Mouse (Mus musculus) midbrain, embryonic 12.5 days (tissue): Measurements from ENCODE around the gene Copg2. TPM values are rescaled to one million over a fixed set of nuclear protein-coding genes. Genes with fewer than 3 reads are reported as not detected.

Experiments used
- ATAC-seq: fragments of 200-750 bp; cut with Nextera tagmentation; 2 replicates; pipeline ENCODE4 v1.8.0; 2017; ENCODE audit warnings: low read depth, moderate TSS enrichment, moderate library complexity; ENCODE audit not compliant: low FRiP score
- H3K27ac ChIP-seq: fragments of 300-500 bp; sonication (generic); replicated peaks from 2 replicates; pipeline ENCODE4 v1.5.1; 2016; ENCODE audit warnings: mild to moderate bottlenecking
- H3K27me3 ChIP-seq: fragments of 300-500 bp; sonication (generic); 2 replicates; pipeline ENCODE4 v1.6.1; 2016; ENCODE audit warnings: mild to moderate bottlenecking
- H3K36me3 ChIP-seq: fragments of 300-500 bp; sonication (generic); 2 replicates; pipeline ENCODE4 v1.6.1; 2016
- H3K4me1 ChIP-seq: fragments of 300-500 bp; sonication (generic); 2 replicates; pipeline ENCODE4 v1.6.1; 2016
- H3K4me2 ChIP-seq: fragments of 300-500 bp; sonication (generic); replicated peaks from 2 replicates; pipeline ENCODE4 v1.6.1; 2016; ENCODE audit warnings: mild to moderate bottlenecking, moderate library complexity
- H3K4me3 ChIP-seq: fragments of 300-500 bp; sonication (generic); 2 replicates; pipeline ENCODE4 v1.5.1; 2016; ENCODE audit warnings: mild to moderate bottlenecking
- H3K9ac ChIP-seq: fragments of 300-500 bp; sonication (generic); replicated peaks from 2 replicates; pipeline ENCODE4 v1.6.1; 2016; ENCODE audit warnings: mild to moderate bottlenecking, moderate library complexity
- H3K9me3 ChIP-seq: fragments of 300-500 bp; sonication (generic); 2 replicates; pipeline ENCODE4 v1.6.1; 2016; ENCODE audit warnings: mild to moderate bottlenecking
- WGBS: fragments of 180-500 bp; shearing (Covaris S2); methylation state at CpG from one replicate; pipeline ENCODE4 v1.1.7; 2016; 5-methylcytosine and 5-hydroxymethylcytosine counted together
- microRNA counts: library from miRNA; unstranded; fragments of <30 nt; microRNA quantifications from one replicate; lab custom pipeline; 2017
- microRNA-seq: library from miRNA; unstranded; fragments of <30 nt; microRNA quantifications from one replicate; pipeline ENCODE4, GENCODE M21; 2017
- polyA plus RNA-seq: library from polyadenylated mRNA; unstranded; fragments of >200 nt; fragmentation: Nextera tagmentation; extraction: Ambion mirVana; gene quantifications from 2 replicates; pipeline ENCODE4 v1.2.1, GENCODE M21; 2016

Copg2 gene
- polyA plus RNA-seq, 1 experiment from 2014 or later = 32.6 TPM

DNA sequence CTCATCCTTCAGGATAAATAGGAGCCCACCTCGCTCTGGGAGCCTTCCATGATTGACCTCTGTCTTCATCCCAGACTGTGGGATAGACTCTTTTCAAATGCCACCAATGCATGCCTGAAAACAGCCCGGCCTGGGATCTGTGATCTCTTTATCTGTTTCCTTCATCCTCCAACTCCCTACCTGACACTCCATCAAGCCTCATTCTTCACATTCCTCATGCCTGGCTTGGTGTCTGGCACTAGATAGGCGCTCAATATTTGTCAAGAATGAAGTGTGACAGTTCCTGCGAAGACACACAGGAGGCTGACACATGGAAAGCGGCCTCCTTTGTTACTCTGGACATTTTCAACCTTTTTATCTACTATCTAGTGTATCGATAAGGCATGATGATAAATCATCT, 193.1 kb downstream of the Copg2 start:
- H3K9ac ChIP-seq = no peak overlapping the region
- ATAC-seq = no peak
- H3K4me2 ChIP-seq = no peak overlapping the region
- no peaks in the 10 kb centered on the region for H3K36me3 ChIP-seq
- H3K27me3 ChIP-seq = no peaks in the 10 kb centered on the region
- WGBS = 82% methylated on average over 6 of the region's 6 CpGs
- no peak overlapping the region for H3K4me3 ChIP-seq
- no peaks in the 10 kb centered on the region for H3K9me3 ChIP-seq
- H3K4me1 ChIP-seq = no peaks in the 10 kb centered on the region
- H3K27ac ChIP-seq = no peak overlapping the region

DNA sequence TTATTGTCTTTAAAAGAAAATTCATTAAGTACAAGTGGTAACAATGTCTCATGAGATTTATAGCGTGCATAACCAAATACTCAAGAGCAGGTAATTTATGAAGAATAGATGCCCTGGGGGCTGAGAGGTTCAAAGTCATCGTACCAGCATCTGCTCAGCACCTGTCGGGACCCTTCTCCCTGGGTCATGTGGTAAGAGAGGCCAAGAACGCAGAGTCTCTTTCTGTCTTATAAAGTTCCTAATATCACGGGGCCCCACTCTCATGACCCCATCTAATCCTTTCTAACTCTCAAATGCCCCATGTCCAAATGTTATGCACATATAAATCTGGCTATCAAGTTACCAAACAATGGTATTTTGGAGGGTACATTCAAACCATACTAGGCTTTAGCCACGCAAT, 193.7 kb downstream of the Copg2 start:
- WGBS = 86% methylated on average over 6 of the region's 6 CpGs
- Histone ChIP-seq H3K9me3 (no peaks in the 10 kb centered on the region), H3K9ac (no peak overlapping the region), H3K4me1 (no peaks in the 10 kb centered on the region), H3K4me2 (no peak overlapping the region), H3K27ac (no peak overlapping the region), H3K27me3 (no peaks in the 10 kb centered on the region), H3K4me3 (no peak overlapping the region), H3K36me3 (no peaks in the 10 kb centered on the region)
- ATAC-seq = no peak

DNA sequence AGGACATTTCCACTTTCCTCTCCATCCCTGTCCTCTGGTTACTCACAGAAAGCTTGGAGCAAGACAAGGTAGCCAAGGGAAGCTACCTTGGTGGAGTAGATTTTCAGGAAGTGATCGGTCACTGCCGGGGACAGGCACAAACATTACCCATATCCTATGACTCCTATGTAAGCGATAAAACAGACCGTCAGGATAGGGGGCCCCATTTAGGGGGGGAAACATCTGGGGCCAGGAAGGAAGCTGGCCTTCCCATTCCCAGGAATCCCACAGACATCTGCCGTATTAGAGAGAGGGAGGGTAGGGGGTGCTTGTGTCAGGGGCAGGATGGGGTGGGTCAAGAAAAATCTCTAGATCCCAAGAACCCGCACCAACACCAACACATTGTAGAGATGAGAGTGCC, 196.4 kb downstream of the Copg2 start:
- H3K4me3 ChIP-seq = no peak overlapping the region
- no peak for ATAC-seq
- WGBS = 86% methylated on average over 6 of the region's 6 CpGs
- H3K27me3 ChIP-seq = no peaks in the 10 kb centered on the region
- no peak overlapping the region for H3K9ac ChIP-seq
- no peak overlapping the region for H3K27ac ChIP-seq
- no peak overlapping the region for H3K4me2 ChIP-seq
- H3K4me1 ChIP-seq = peaks cover 2% of the 10 kb centered on the region; the same call in 1 of the 2 replicates
- H3K9me3 ChIP-seq = no peaks in the 10 kb centered on the region
- no peaks in the 10 kb centered on the region for H3K36me3 ChIP-seq

DNA sequence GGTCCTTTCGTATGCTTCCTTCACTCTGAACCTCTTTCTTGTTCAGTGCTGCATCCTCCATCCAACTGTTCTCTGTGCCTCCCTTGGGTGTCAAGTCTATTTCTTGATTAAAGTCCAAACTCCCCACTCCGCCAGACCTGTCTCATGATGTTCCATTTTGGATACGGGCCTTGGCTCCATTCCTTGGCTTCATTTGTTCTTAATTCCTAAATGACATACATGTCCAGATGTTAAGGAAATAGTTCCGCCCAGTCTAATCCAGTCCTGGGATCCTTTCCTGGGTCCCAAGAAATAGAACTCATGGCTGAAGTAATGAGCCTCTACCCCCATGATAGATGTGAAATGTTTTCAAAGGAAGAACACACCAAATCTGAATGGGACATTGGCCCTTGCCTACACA, 198.6 kb downstream of the Copg2 start:
- H3K9me3 ChIP-seq = no peaks in the 10 kb centered on the region
- no peak overlapping the region for H3K27ac ChIP-seq
- no peak for ATAC-seq
- no peak overlapping the region for H3K4me3 ChIP-seq
- no peak overlapping the region for H3K4me2 ChIP-seq
- no peaks in the 10 kb centered on the region for H3K36me3 ChIP-seq
- peaks cover 19% of the 10 kb centered on the region for H3K4me1 ChIP-seq
- H3K9ac ChIP-seq = no peak overlapping the region
- WGBS = 93% methylated on average over 4 of the region's 4 CpGs
- no peaks in the 10 kb centered on the region for H3K27me3 ChIP-seq

MicroRNA genes within 50 kb of the gene (microRNA counts, 519-probe panel; counts per million panel counts)
- microRNA mmu-miR-335-3p (lab: Ali Mortazavi, UCI) (4,155 counts per million, percentile 27 among the panel's probes with 10 or more counts), microRNA mmu-miR-335-5p (lab: Ali Mortazavi, UCI) (8,776 counts per million, percentile 91 among the panel's probes with 10 or more counts)

Small RNAs within 50 kb of the gene (microRNA-seq; reads per million reads assigned to microRNA genes)
- gene Mir335 = 66,684 reads per million, percentile 100 among the genes with 10 or more reads in this experiment

Other genes with a start within 250 kb of the Copg2 start
- gene Cep41, start 203.0 kb downstream of the Copg2 start, polyA plus RNA-seq = 20.1 and 20.7 TPM in 2 replicates
- gene Mest, start 173.2 kb downstream of the Copg2 start, polyA plus RNA-seq = 584 and 614 TPM in 2 replicates
- gene Tsga13, start 18.8 kb upstream of the Copg2 start, polyA plus RNA-seq = 0.20 TPM in 1 of 2 replicates, not detected in the other
- 0.42 and 0.45 TPM in 2 replicates for gene Klf14, start 62.3 kb upstream of the Copg2 start, polyA plus RNA-seq